Mouse (Mus musculus): Measurements from ENCODE around the gene Etfa. TPM values are rescaled to one million over a fixed set of nuclear protein-coding genes. Genes with fewer than 3 reads are reported as not detected.

Gene Etfa
- polyA plus RNA-seq, 1 experiment from 2014 or later = 175 TPM

DNA sequence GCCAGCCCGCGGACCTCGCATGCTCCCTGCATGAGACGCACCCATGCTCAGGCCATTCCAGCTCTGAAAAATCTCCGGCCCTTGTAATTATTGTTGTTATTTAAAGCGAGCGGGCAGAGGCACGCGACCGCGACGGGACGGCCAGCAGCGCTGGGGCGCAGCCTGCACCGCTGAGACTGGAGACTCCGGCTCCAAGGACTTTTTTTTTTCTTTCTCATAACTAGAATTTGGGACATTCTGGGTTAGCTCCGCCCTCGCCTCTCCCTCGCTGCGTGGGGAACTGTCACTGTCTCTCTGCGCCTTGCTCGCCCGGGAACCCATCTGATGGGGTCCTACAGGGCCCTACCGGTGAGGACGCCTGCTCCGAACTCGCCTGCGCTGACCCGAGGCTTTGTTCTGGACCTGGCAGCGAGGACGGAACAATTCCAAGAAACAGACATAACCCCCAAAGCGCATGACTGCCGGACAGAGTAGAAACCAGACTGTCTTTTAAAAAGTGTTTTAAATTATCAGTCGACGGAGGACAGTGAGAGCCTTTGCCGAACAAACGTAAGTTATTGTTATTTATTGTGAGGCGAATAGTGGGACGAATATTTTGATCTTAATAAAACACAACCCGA is 33.6 kb upstream of the Etfa start:
- no peak for ATAC-seq
- TF ChIP-seq EP300 (IDR thresholded peaks at IDR 0.05) (no peak), CTCF (IDR thresholded peaks at IDR 0.05) (no peak)

GRCm38 (mm10) chr9:55544861-55545555 is 33.0 kb upstream of the Etfa start:
- peaks cover 17% of the 10 kb centered on the region for H3K4me1 ChIP-seq (ENCODE audit: insufficient read depth, low read depth, low read length)
- no peak for ATAC-seq
- 4% methylated on average over 30 of the region's 30 CpGs for WGBS

More for the DNA sequence above, 33.6 kb upstream of the Etfa start:
- H3K4me3 ChIP-seq (ENCODE audit: low read depth, low read length) = peak overlapping the region; percentile 25; the same call in 1 of the 2 replicates
- peaks cover 83% of the 10 kb centered on the region for H3K27me3 ChIP-seq (replicated peaks; ENCODE audit: insufficient read depth, low read length)
- H3K36me3 ChIP-seq (ENCODE audit: insufficient read depth, low read length) = no peaks in the 10 kb centered on the region
- no peak overlapping the region for H3K9ac ChIP-seq (replicated peaks; ENCODE audit: low read depth)
- H3K9me3 ChIP-seq (ENCODE audit: low read length) = no peaks in the 10 kb centered on the region
- H3K4me2 ChIP-seq (replicated peaks; ENCODE audit: low read depth, low read length) = peak overlapping the region; percentile 48; the same call in 1 of the 2 replicates
- H3K4me1 ChIP-seq (ENCODE audit: insufficient read depth, low read depth, low read length) = peaks cover 17% of the 10 kb centered on the region
- 10% methylated on average over 41 of the region's 41 CpGs for WGBS
- no peak overlapping the region for H3K27ac ChIP-seq (ENCODE audit: low read length)
- no peak for DNase-seq (ENCODE audit: low spot score)

GRCm38 (mm10) chr9:55543703-55544401 is 31.8 kb upstream of the Etfa start:
- Histone ChIP-seq H3K4me1 (ENCODE audit: insufficient read depth, low read depth, low read length) (peaks cover 17% of the 10 kb centered on the region), H3K9me3 (ENCODE audit: low read length) (no peaks in the 10 kb centered on the region), H3K27me3 (replicated peaks; ENCODE audit: insufficient read depth, low read length) (peaks cover 91% of the 10 kb centered on the region), H3K4me2 (replicated peaks; ENCODE audit: low read depth, low read length) (peak overlapping the region; percentile 34), H3K9ac (replicated peaks; ENCODE audit: low read depth) (no peak overlapping the region), H3K4me3 (ENCODE audit: low read depth, low read length) (peak overlapping the region; percentile 25; the same call in 1 of the 2 replicates), H3K27ac (ENCODE audit: low read length) (no peak overlapping the region), H3K36me3 (ENCODE audit: insufficient read depth, low read length) (no peaks in the 10 kb centered on the region)
- 4% methylated on average over 46 of the region's 46 CpGs for WGBS
- ATAC-seq (no peak), DNase-seq (ENCODE audit: low spot score) (peak; percentile 31)
- no peak for TF ChIP-seq EP300 (IDR thresholded peaks at IDR 0.05)
- no peak for TF ChIP-seq CTCF (IDR thresholded peaks at IDR 0.05)

More at GRCm38 (mm10) chr9:55544861-55545555, 33.0 kb upstream of the Etfa start:
- Histone ChIP-seq H3K36me3 (ENCODE audit: insufficient read depth, low read length) (no peaks in the 10 kb centered on the region), H3K27me3 (replicated peaks; ENCODE audit: insufficient read depth, low read length) (peaks cover 88% of the 10 kb centered on the region), H3K4me3 (ENCODE audit: low read depth, low read length) (peak overlapping the region; percentile 25; the same call in 1 of the 2 replicates), H3K4me2 (replicated peaks; ENCODE audit: low read depth, low read length) (0 out of 2 replicates have a peak overlapping the region, but pooled peaks have one; percentile 34), H3K27ac (ENCODE audit: low read length) (no peak overlapping the region), H3K9me3 (ENCODE audit: low read length) (no peaks in the 10 kb centered on the region), H3K9ac (replicated peaks; ENCODE audit: low read depth) (no peak overlapping the region)
- TF ChIP-seq CTCF (IDR thresholded peaks at IDR 0.05) (no peak), EP300 (IDR thresholded peaks at IDR 0.05) (no peak)
- DNase-seq (ENCODE audit: low spot score) = no peak

GRCm38 (mm10) chr9:55543336-55543702 is 31.3 kb upstream of the Etfa start:
- H3K4me1 ChIP-seq (ENCODE audit: insufficient read depth, low read depth, low read length) = peaks cover 17% of the 10 kb centered on the region
- no peak overlapping the region for H3K27ac ChIP-seq (ENCODE audit: low read length)
- H3K9ac ChIP-seq (replicated peaks; ENCODE audit: low read depth) = no peak overlapping the region
- no peaks in the 10 kb centered on the region for H3K36me3 ChIP-seq (ENCODE audit: insufficient read depth, low read length)
- TF ChIP-seq EP300 (IDR thresholded peaks at IDR 0.05) (no peak), CTCF (IDR thresholded peaks at IDR 0.05) (no peak)
- H3K27me3 ChIP-seq (replicated peaks; ENCODE audit: insufficient read depth, low read length) = peaks cover 91% of the 10 kb centered on the region
- DNase-seq (ENCODE audit: low spot score) (no peak), ATAC-seq (no peak)
- H3K4me2 ChIP-seq (replicated peaks; ENCODE audit: low read depth, low read length) = no peak overlapping the region
- 26% methylated on average over 8 of the region's 8 CpGs for WGBS
- no peak overlapping the region for H3K4me3 ChIP-seq (ENCODE audit: low read depth, low read length)
- H3K9me3 ChIP-seq (ENCODE audit: low read length) = no peaks in the 10 kb centered on the region

DNA sequence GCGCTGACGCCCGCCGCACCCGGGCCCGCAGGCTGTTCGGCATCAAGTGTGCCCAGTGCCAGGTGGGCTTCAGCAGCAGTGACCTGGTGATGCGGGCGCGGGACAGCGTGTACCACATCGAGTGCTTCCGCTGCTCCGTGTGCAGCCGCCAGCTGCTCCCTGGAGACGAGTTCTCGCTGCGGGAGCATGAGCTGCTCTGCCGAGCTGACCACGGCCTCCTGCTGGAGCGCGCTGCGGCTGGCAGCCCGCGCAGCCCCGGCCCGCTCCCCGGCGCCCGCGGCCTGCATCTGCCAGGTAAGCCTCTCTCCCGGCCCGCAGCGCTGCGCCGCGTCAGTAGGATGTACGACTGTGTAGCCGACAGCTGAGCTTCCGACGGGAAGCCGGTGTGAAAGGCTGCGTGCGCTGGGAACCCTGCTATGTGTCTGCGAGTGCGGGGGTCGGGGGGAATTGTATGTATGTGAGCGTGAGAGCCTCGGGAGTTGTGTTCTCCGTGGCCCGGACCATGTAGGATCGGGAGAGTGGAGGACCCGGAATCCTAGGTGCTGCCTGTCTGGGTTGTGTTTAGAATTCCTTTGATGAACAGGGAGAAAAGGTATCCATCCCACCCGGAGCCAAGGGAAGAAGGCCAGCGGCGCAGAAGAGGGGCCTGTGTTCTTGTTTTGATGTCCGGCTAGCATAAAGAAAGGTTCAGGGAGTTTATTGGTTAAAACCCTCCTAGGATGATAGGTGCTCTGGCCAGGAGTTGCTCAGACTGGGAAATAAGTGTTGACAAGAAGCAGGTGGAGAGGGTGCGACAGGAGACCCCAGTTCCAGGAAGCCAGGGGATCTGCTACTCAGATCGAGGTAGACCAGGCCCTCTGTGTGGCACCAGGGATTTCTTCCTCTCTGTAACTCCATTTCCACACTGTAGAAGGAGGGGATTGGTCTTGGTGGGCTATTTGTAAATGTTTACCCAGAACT is 30.6 kb upstream of the Etfa start:
- Histone ChIP-seq H3K9me3 (ENCODE audit: low read length) (no peaks in the 10 kb centered on the region), H3K36me3 (ENCODE audit: insufficient read depth, low read length) (no peaks in the 10 kb centered on the region), H3K27ac (ENCODE audit: low read length) (no peak overlapping the region), H3K9ac (replicated peaks; ENCODE audit: low read depth) (no peak overlapping the region), H3K4me1 (ENCODE audit: insufficient read depth, low read depth, low read length) (peaks cover 17% of the 10 kb centered on the region), H3K4me3 (ENCODE audit: low read depth, low read length) (peak overlapping the region; percentile 29), H3K4me2 (replicated peaks; ENCODE audit: low read depth, low read length) (peak overlapping the region; percentile 46), H3K27me3 (replicated peaks; ENCODE audit: insufficient read depth, low read length) (peaks cover 88% of the 10 kb centered on the region)
- TF ChIP-seq CTCF (IDR thresholded peaks at IDR 0.05) (no peak), EP300 (IDR thresholded peaks at IDR 0.05) (no peak)
- WGBS = 7% methylated on average over 48 of the region's 59 CpGs
- ATAC-seq = no peak
- peak; percentile 29 for DNase-seq (ENCODE audit: low spot score)
